Mouse (Mus musculus): ENCODE results near the gene Fbxl15. TPM values are rescaled to one million over a fixed set of nuclear protein-coding genes. Genes with fewer than 3 reads are reported as not detected.

Fbxl15 gene
- total RNA-seq, 2 experiments from 2014 or later = 26.8 to 28.9 TPM

DNA sequence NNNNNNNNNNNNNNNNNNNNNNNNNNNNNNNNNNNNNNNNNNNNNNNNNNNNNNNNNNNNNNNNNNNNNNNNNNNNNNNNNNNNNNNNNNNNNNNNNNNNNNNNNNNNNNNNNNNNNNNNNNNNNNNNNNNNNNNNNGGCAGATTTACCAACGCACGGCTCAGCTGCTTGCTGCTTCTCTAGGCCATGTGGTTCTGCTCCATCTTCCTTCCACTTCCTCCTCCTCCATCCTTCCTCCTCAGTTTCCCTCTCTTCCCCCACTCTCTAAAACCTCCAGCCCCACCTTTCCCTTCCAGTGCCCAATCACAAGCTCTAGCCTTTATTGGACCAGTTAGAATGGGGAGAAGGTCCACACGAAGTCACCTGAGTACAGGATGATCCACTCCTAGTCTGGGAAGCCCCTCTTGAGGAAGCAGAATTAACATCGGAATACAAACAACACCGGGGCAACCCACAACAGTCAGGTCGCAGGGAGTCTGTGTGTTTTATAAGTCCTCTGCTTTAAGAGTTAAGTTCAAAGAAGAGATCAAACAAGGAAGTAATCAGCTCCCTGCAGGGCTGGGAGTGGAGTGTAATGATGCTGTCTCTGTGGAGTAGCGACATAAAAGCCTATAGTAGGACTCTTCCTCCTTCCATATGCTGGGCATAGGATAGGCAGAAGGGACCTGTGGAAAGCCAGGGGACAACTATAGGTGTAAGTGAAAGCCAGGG, 16.9 kb downstream of the Fbxl15 start:
- no peak overlapping the region for H3K27ac ChIP-seq
- no peak for DNase-seq (ENCODE audit: low spot score in 2 of 2)
- H3K4me3 ChIP-seq = no peak overlapping the region
- TF ChIP-seq CTCF (conservative IDR thresholded peaks at IDR 0.05) = no peak

GRCm38 (mm10) chr19:46347146-46347545, 19.2 kb downstream of the Fbxl15 start:
- DNase-seq (ENCODE audit: low spot score in 2 of 2) = no peak
- Histone ChIP-seq H3K4me3 (no peak overlapping the region), H3K27ac (no peak overlapping the region)
- TF ChIP-seq CTCF (conservative IDR thresholded peaks at IDR 0.05) = no peak

- DNase-seq (ENCODE audit: low spot score in 2 of 2) = no peak
- peak overlapping the region; percentile 80 for H3K4me3 ChIP-seq
Measured at GRCm38 (mm10) chr19:46347936-46348668, 20.1 kb downstream of the Fbxl15 start.

GRCm38 (mm10) chr19:46348761-46349458, 20.9 kb downstream of the Fbxl15 start:
- Histone ChIP-seq H3K4me3 (peak overlapping the region; percentile 80), H3K27ac (peak overlapping the region; percentile 98)
- DNase-seq (ENCODE audit: low spot score in 2 of 2) = peak; percentile 90 to 93
- TF ChIP-seq CTCF (conservative IDR thresholded peaks at IDR 0.05) = no peak; the same call in 1 of the 2 replicates

More at GRCm38 (mm10) chr19:46347936-46348668, 20.1 kb downstream of the Fbxl15 start:
- peak overlapping the region; percentile 98 for H3K27ac ChIP-seq
- no peak for TF ChIP-seq CTCF (conservative IDR thresholded peaks at IDR 0.05)

- Histone ChIP-seq H3K4me3 (peak overlapping the region; percentile 80), H3K27ac (peak overlapping the region; percentile 98)
- no peak for TF ChIP-seq CTCF (conservative IDR thresholded peaks at IDR 0.05)
- no peak for DNase-seq (ENCODE audit: low spot score in 2 of 2)
Measured at GRCm38 (mm10) chr19:46349550-46349949, 21.6 kb downstream of the Fbxl15 start.

- H3K27ac ChIP-seq = peak within 1 kb of the TSS; percentile 98
- no peak for DNase-seq (ENCODE audit: low spot score in 2 of 2)
- no peak for TF ChIP-seq CTCF (conservative IDR thresholded peaks at IDR 0.05)
- H3K4me3 ChIP-seq = peak within 1 kb of the TSS; percentile 80
Measured at GRCm38 (mm10) chr19:46350168-46350932, 22.4 kb downstream of the Fbxl15 start, which contains the start of gene 2310034G01Rik. 2310034G01Rik (minus strand) TSS chr19:46350302.

DNA sequence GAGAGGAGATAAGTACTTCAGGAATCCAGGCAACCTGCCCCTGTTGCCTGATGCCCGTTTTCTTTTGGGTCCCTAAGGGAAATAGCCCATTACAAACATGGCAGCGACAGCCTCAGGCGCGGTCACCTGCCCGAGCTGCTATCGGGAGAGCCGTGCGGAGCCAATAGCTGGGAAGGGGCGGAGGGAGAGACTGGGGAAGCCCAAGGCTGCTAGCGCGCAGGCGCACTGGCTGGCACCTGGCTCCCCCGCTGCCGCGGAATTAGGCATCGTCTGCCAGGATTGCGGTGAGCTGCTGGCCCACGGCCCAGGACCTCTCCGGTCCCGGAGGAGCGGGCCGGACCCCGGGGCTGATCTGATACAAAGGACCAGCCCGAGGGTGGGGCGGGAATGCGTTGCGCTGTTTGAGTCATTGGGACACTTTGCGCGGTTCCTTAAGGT, 28.7 kb downstream of the Fbxl15 start:
- Histone ChIP-seq H3K4me3 (peak overlapping the region; percentile 97), H3K27ac (peak overlapping the region; percentile 95)
- no peak for TF ChIP-seq CTCF (conservative IDR thresholded peaks at IDR 0.05)
- peak; percentile 92 to 94 for DNase-seq (ENCODE audit: low spot score in 2 of 2)

- peak overlapping the region; percentile 95 for H3K27ac ChIP-seq
- H3K4me3 ChIP-seq = peak overlapping the region; percentile 97
- no peak for TF ChIP-seq CTCF (conservative IDR thresholded peaks at IDR 0.05)
- DNase-seq (ENCODE audit: low spot score in 2 of 2) = no peak
Measured at GRCm38 (mm10) chr19:46357344-46358280, 29.6 kb downstream of the Fbxl15 start.

- no peak for TF ChIP-seq CTCF (conservative IDR thresholded peaks at IDR 0.05)
- Histone ChIP-seq H3K27ac (no peak overlapping the region), H3K4me3 (no peak overlapping the region)
- DNase-seq (ENCODE audit: low spot score in 2 of 2) = no peak
Measured at GRCm38 (mm10) chr19:46358381-46358780, 30.4 kb downstream of the Fbxl15 start.

DNA sequence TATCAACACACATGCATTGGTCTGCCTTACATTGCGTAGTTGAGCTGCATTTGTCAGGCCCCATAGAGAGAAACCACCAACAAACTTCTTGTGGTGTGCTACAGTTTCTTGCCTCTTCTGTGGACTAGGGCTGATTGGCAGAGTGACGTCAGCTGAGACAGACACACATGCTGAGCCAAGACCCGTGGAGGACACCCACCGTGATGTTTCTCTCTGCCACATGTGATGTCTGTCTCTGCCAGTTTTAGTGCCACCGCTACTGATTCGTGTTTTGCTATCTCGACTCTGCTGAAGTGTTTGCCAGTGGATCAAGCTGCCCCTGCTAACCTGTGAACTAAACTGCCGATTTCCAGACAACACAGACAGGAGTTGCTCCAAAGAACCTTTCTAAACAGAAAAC, 34.1 kb downstream of the Fbxl15 start:
- Histone ChIP-seq H3K4me3 (no peak overlapping the region), H3K27ac (no peak overlapping the region)
- DNase-seq (ENCODE audit: low spot score in 2 of 2) = no peak
- TF ChIP-seq CTCF (conservative IDR thresholded peaks at IDR 0.05) = no peak

- TF ChIP-seq CTCF (conservative IDR thresholded peaks at IDR 0.05) = no peak
- Histone ChIP-seq H3K27ac (no peak overlapping the region), H3K4me3 (no peak overlapping the region)
- DNase-seq (ENCODE audit: low spot score in 2 of 2) = no peak
Measured at GRCm38 (mm10) chr19:46363294-46364009, 35.5 kb downstream of the Fbxl15 start.
